Mouse (Mus musculus) limb, embryonic 14.5 days (tissue): ENCODE data around the gene Ndufaf2. TPM values are rescaled to one million over a fixed set of nuclear protein-coding genes. Genes with fewer than 3 reads are reported as not detected.

Experiments used
- ATAC-seq: fragments of 200-750 bp; cut with Nextera tagmentation; 2 replicates; pipeline ENCODE4 v1.8.0; 2017; ENCODE audit warnings: low read depth, moderate number of reproducible peaks, moderate TSS enrichment; ENCODE audit not compliant: low FRiP score
- DNase-seq: peaks from one replicate; pipeline ENCODE4 v3.0.0-alpha.2; 2015; ENCODE audit warnings: low spot score
- H3K27ac ChIP-seq: fragments of 300-500 bp; sonication (generic); replicated peaks from 2 replicates; pipeline ENCODE4 v1.5.1; 2014; ENCODE audit warnings: low read depth, mild to moderate bottlenecking, low read length, moderate library complexity, mixed read lengths
- H3K27me3 ChIP-seq: fragments of 300-500 bp; sonication (generic); 2 replicates; pipeline ENCODE4 v1.6.1; 2014; ENCODE audit warnings: low read length, mixed read lengths; ENCODE audit not compliant: control insufficient read depth, insufficient read depth
- H3K36me3 ChIP-seq: fragments of 300-500 bp; sonication (generic); 2 replicates; pipeline ENCODE4 v1.6.1; 2014; ENCODE audit warnings: mild to moderate bottlenecking, low read length, moderate library complexity, mixed read lengths; ENCODE audit not compliant: control insufficient read depth, insufficient read depth
- H3K4me1 ChIP-seq: fragments of 300-500 bp; sonication (generic); 2 replicates; pipeline ENCODE4 v1.6.1; 2014; ENCODE audit warnings: antibody characterized with exemption, low read length, mixed read lengths; ENCODE audit not compliant: control insufficient read depth, insufficient read depth
- H3K4me2 ChIP-seq: fragments of 300-500 bp; sonication (generic); replicated peaks from 2 replicates; pipeline ENCODE4 v1.6.1; 2014; ENCODE audit warnings: low read depth, mild to moderate bottlenecking, low read length, moderate library complexity; ENCODE audit not compliant: severe bottlenecking
- H3K4me3 ChIP-seq: fragments of 300-500 bp; sonication (generic); replicated peaks from 2 replicates; pipeline ENCODE4 v1.5.1; 2014; ENCODE audit warnings: low read length
- H3K9ac ChIP-seq: fragments of 300-500 bp; sonication (generic); 2 replicates; pipeline ENCODE4 v1.6.1; 2014; ENCODE audit warnings: mild to moderate bottlenecking, low read depth, low read length, moderate library complexity; ENCODE audit not compliant: severe bottlenecking
- H3K9me3 ChIP-seq: fragments of 300-500 bp; sonication (generic); 2 replicates; pipeline ENCODE4 v1.6.1; 2016; ENCODE audit warnings: low read length; ENCODE audit not compliant: control insufficient read depth
- POLR2A ChIP-seq: fragments of 200-500 bp; IDR thresholded peaks from 2 replicates; pipeline ENCODE4 v1.8.0; 2012; ENCODE audit warnings: inconsistent platforms, mild to moderate bottlenecking, moderate library complexity, borderline replicate concordance; ENCODE audit not compliant: insufficient read depth, insufficient read length; ENCODE audit errors: extremely low read depth
- WGBS: fragments of 180-500 bp; shearing (Covaris S2); extraction: QIAGEN DNeasy Blood & Tissue Kit; methylation state at CpG from one replicate; pipeline ENCODE4 v1.1.7; 2014; 5-methylcytosine and 5-hydroxymethylcytosine counted together
- polyA plus RNA-seq, 2 experiments: library from polyadenylated mRNA; depleted of rRNA in 1 of 2; stranded (reverse) in 1 of 2; unstranded in 1 of 2; fragments of >200 nt; fragmentation: Nextera tagmentation in 1 of 2; extraction: Ambion mirVana in 1 of 2; gene quantifications; 2 replicates each; pipeline versions ENCODE4 v1.2.1 to v1.2.3; 2012 to 2014

The Ndufaf2 gene
- polyA plus RNA-seq, 2 experiments = 46.1 to 67.6 TPM

- H3K4me1 ChIP-seq = 0 out of 2 replicates have a peak, but pooled peaks cover 4% of the 10 kb centered on the region
- no peak overlapping the region for H3K9ac ChIP-seq
- ATAC-seq = no peak
- no peaks in the 10 kb centered on the region for H3K9me3 ChIP-seq
- H3K4me2 ChIP-seq = no peak overlapping the region
- no peaks in the 10 kb centered on the region for H3K27me3 ChIP-seq
- H3K36me3 ChIP-seq = no peaks in the 10 kb centered on the region
- DNase-seq = no peak
- 83% methylated on average over 9 of the region's 9 CpGs for WGBS
- no peak overlapping the region for H3K27ac ChIP-seq
- no peak overlapping the region for H3K4me3 ChIP-seq
- TF ChIP-seq POLR2A = no peak
Measured at GRCm38 (mm10) chr13:108119411-108120310, 38.8 kb downstream of the Ndufaf2 start.

GRCm38 (mm10) chr13:108118188-108118587 is 40.2 kb downstream of the Ndufaf2 start:
- H3K9me3 ChIP-seq = no peaks in the 10 kb centered on the region
- 70% methylated on average over 1 of the region's 1 CpGs for WGBS
- TF ChIP-seq POLR2A = no peak
- no peak overlapping the region for H3K27ac ChIP-seq
- no peak overlapping the region for H3K4me3 ChIP-seq
- DNase-seq (no peak), ATAC-seq (no peak)
- no peaks in the 10 kb centered on the region for H3K36me3 ChIP-seq
- H3K4me2 ChIP-seq = no peak overlapping the region
- 0 out of 2 replicates have a peak, but pooled peaks cover 1% of the 10 kb centered on the region for H3K4me1 ChIP-seq
- no peaks in the 10 kb centered on the region for H3K27me3 ChIP-seq
- H3K9ac ChIP-seq = no peak overlapping the region

GRCm38 (mm10) chr13:108117654-108118053 is 40.8 kb downstream of the Ndufaf2 start:
- Histone ChIP-seq H3K9me3 (no peaks in the 10 kb centered on the region), H3K36me3 (no peaks in the 10 kb centered on the region), H3K27me3 (no peaks in the 10 kb centered on the region), H3K9ac (no peak overlapping the region), H3K4me2 (no peak overlapping the region), H3K4me3 (no peak overlapping the region), H3K27ac (no peak overlapping the region), H3K4me1 (no peaks in the 10 kb centered on the region)
- ATAC-seq (no peak), DNase-seq (no peak)
- no peak for TF ChIP-seq POLR2A

- Histone ChIP-seq H3K27me3 (no peaks in the 10 kb centered on the region), H3K36me3 (no peaks in the 10 kb centered on the region), H3K4me2 (no peak overlapping the region), H3K9me3 (no peaks in the 10 kb centered on the region), H3K4me3 (no peak overlapping the region), H3K4me1 (no peaks in the 10 kb centered on the region), H3K27ac (no peak overlapping the region), H3K9ac (no peak overlapping the region)
- DNase-seq (no peak), ATAC-seq (no peak)
- 85% methylated on average over 3 of the region's 3 CpGs for WGBS
- TF ChIP-seq POLR2A = no peak
Measured at GRCm38 (mm10) chr13:108114257-108114656, 44.2 kb downstream of the Ndufaf2 start.

- ATAC-seq (no peak), DNase-seq (no peak)
- H3K9me3 ChIP-seq = no peaks in the 10 kb centered on the region
- no peak for TF ChIP-seq POLR2A
- no peaks in the 10 kb centered on the region for H3K36me3 ChIP-seq
- H3K27me3 ChIP-seq = no peaks in the 10 kb centered on the region
- WGBS = 92% methylated on average over 5 of the region's 5 CpGs
- no peak overlapping the region for H3K27ac ChIP-seq
- H3K4me3 ChIP-seq = no peak overlapping the region
- no peaks in the 10 kb centered on the region for H3K4me1 ChIP-seq
- H3K9ac ChIP-seq = no peak overlapping the region
- H3K4me2 ChIP-seq = no peak overlapping the region
Measured at GRCm38 (mm10) chr13:108113536-108113935, 44.9 kb downstream of the Ndufaf2 start.
